Mouse (Mus musculus) embryonic fibroblast, embryonic 13.5 days (primary cell): Measurements from ENCODE around the gene Tns3.

Source experiments
- CTCF ChIP-seq: IDR thresholded peaks from 2 replicates; pipeline ENCODE4 v1.5.1; 2011; ENCODE audit warnings: mild to moderate bottlenecking, control low read depth, low read length, moderate library complexity, borderline replicate concordance; ENCODE audit not compliant: insufficient read depth
- POLR2A ChIP-seq: IDR thresholded peaks from 2 replicates; pipeline ENCODE4 v1.6.1; 2011; ENCODE audit warnings: low read depth, mild to moderate bottlenecking, control low read depth, low read length, moderate library complexity

GRCm38 (mm10) chr11:8601411-8601821 is 62.9 kb downstream of the Tns3 start:
- no peak for TF ChIP-seq POLR2A
- TF ChIP-seq CTCF: no peak
